Mouse (Mus musculus) embryonic facial prominence, embryonic 15.5 days (tissue): ENCODE data around the gene 4930579G24Rik. TPM values are rescaled to one million over a fixed set of nuclear protein-coding genes. Genes with fewer than 3 reads are reported as not detected.

Source experiments
- ATAC-seq: fragments of 200-750 bp; cut with Nextera tagmentation; 2 replicates; pipeline ENCODE4 v1.8.0; 2017; ENCODE audit warnings: low read depth, moderate TSS enrichment; ENCODE audit not compliant: insufficient number of reproducible peaks, low FRiP score, low TSS enrichment
- H3K27ac ChIP-seq: fragments of 300-500 bp; sonication (generic); replicated peaks from 2 replicates; pipeline ENCODE4 v1.5.1; 2015; ENCODE audit warnings: mild to moderate bottlenecking, inconsistent platforms
- H3K27me3 ChIP-seq: fragments of 300-500 bp; sonication (generic); 2 replicates; pipeline ENCODE4 v1.6.1; 2015; ENCODE audit warnings: inconsistent platforms
- H3K36me3 ChIP-seq: fragments of 300-500 bp; sonication (generic); 2 replicates; pipeline ENCODE4 v1.6.1; 2015; ENCODE audit warnings: mild to moderate bottlenecking, inconsistent platforms
- H3K4me1 ChIP-seq: fragments of 300-500 bp; sonication (generic); 2 replicates; pipeline ENCODE4 v1.6.1; 2015; ENCODE audit warnings: inconsistent platforms
- H3K4me2 ChIP-seq: fragments of 300-500 bp; sonication (generic); replicated peaks from 2 replicates; pipeline ENCODE4 v1.6.1; 2015; ENCODE audit warnings: mild to moderate bottlenecking, inconsistent platforms
- H3K4me3 ChIP-seq: fragments of 300-500 bp; sonication (generic); replicated peaks from 2 replicates; pipeline ENCODE4 v1.5.1; 2015; ENCODE audit warnings: mild to moderate bottlenecking, inconsistent platforms
- H3K9ac ChIP-seq: fragments of 300-500 bp; sonication (generic); 2 replicates; pipeline ENCODE4 v1.6.1; 2015; ENCODE audit warnings: inconsistent platforms
- H3K9me3 ChIP-seq: fragments of 300-500 bp; sonication (generic); replicated peaks from 2 replicates; pipeline ENCODE4 v1.6.1; 2016; ENCODE audit warnings: inconsistent platforms
- WGBS: fragments of 180-500 bp; shearing (Covaris S2); methylation state at CpG from one replicate; pipeline ENCODE4 v1.1.7; 2015; 5-methylcytosine and 5-hydroxymethylcytosine counted together
- polyA plus RNA-seq: library from polyadenylated mRNA; unstranded; fragments of >200 nt; fragmentation: Nextera tagmentation; extraction: Ambion mirVana; gene quantifications from 2 replicates; pipeline ENCODE4 v1.2.1, GENCODE M21; 2015

The 4930579G24Rik gene
- polyA plus RNA-seq, 1 experiment from 2014 or later = 34.8 TPM

GRCm38 (mm10) chr3:79629416-79629730 is 494 bp downstream of the 4930579G24Rik start, which contains the start of gene Etfdh:
Etfdh (minus strand) TSS chr3:79629500.
- Histone ChIP-seq H3K36me3 (peaks cover 25% of the 10 kb centered on the region), H3K9me3 (0 out of 2 replicates have a peak, but pooled peaks cover 5% of the 10 kb centered on the region), H3K4me3 (peak within 1 kb of the TSS; percentile 79), H3K4me1 (peaks cover 8% of the 10 kb centered on the region; the same call in 1 of the 2 replicates), H3K27me3 (no peaks in the 10 kb centered on the region), H3K9ac (peak within 1 kb of the TSS; percentile 70), H3K27ac (peak within 1 kb of the TSS; percentile 90), H3K4me2 (peak within 1 kb of the TSS; percentile 75)
- under 1% methylated on average over 11 of the region's 11 CpGs for WGBS
- ATAC-seq = peak; percentile 45

DNA sequence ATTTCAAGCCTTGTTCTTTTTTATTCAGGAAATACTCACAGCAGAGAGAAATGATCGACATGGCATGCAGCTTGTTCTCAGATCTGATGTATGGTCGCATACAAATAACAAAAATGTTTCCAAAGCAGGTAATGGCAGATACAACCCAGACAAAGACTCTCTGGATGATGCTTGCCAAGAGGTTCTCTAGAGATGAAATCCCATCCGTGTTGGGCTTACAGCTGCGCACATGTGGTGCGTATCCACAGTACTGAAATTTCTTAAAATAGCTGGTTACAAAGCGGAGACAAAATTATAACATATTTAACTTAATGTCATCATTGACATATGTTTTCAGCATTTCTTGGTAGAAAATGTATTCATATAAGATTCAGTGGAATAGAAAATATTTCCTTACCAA is 23.2 kb downstream of the 4930579G24Rik start:
- Histone ChIP-seq H3K9me3 (no peaks in the 10 kb centered on the region), H3K4me3 (no peak overlapping the region), H3K9ac (no peak overlapping the region), H3K27me3 (no peaks in the 10 kb centered on the region), H3K36me3 (no peaks in the 10 kb centered on the region), H3K4me1 (no peaks in the 10 kb centered on the region), H3K27ac (no peak overlapping the region), H3K4me2 (no peak overlapping the region)
- 53% methylated on average over 6 of the region's 6 CpGs for WGBS
- ATAC-seq = no peak

GRCm38 (mm10) chr3:79656682-79657081 is 27.8 kb downstream of the 4930579G24Rik start:
- H3K27ac ChIP-seq = no peak overlapping the region
- H3K36me3 ChIP-seq = no peaks in the 10 kb centered on the region
- ATAC-seq = no peak
- no peaks in the 10 kb centered on the region for H3K27me3 ChIP-seq
- H3K9ac ChIP-seq = no peak overlapping the region
- WGBS = 56% methylated on average over 5 of the region's 5 CpGs
- no peaks in the 10 kb centered on the region for H3K9me3 ChIP-seq
- H3K4me3 ChIP-seq = no peak overlapping the region
- H3K4me1 ChIP-seq = no peaks in the 10 kb centered on the region
- no peak overlapping the region for H3K4me2 ChIP-seq

- no peaks in the 10 kb centered on the region for H3K27me3 ChIP-seq
- no peaks in the 10 kb centered on the region for H3K9me3 ChIP-seq
- no peaks in the 10 kb centered on the region for H3K4me1 ChIP-seq
- ATAC-seq = no peak
- H3K27ac ChIP-seq = no peak overlapping the region
- no peaks in the 10 kb centered on the region for H3K36me3 ChIP-seq
- H3K4me3 ChIP-seq = no peak overlapping the region
- H3K4me2 ChIP-seq = no peak overlapping the region
- WGBS = 38% methylated on average over 9 of the region's 9 CpGs
- no peak overlapping the region for H3K9ac ChIP-seq
Observed at GRCm38 (mm10) chr3:79664787-79665408, 36.0 kb downstream of the 4930579G24Rik start.

DNA sequence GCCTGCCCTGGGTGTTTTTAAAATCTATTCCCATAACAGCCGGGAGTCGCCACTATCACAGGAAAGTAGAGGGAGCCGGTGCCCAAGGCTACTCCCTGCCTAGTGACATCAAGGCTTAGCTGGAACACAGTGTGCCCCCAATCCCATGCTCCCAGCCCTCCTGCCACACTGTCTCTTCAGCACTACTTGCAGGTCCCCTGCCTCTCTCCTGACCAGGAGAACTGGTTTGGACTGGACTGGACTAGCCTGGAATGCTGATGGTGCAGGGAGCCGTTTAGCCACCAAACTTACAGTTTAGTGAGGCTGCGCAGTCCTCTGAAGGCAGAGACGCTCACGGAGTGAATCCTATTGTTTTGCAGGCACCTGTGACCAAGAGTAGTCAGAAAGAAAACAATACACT is 41.7 kb downstream of the 4930579G24Rik start:
- no peaks in the 10 kb centered on the region for H3K9me3 ChIP-seq
- no peaks in the 10 kb centered on the region for H3K36me3 ChIP-seq
- WGBS = 68% methylated on average over 7 of the region's 7 CpGs
- H3K27ac ChIP-seq = no peak overlapping the region
- no peak overlapping the region for H3K4me2 ChIP-seq
- no peaks in the 10 kb centered on the region for H3K4me1 ChIP-seq
- no peak for ATAC-seq
- H3K9ac ChIP-seq = no peak overlapping the region
- H3K27me3 ChIP-seq = no peaks in the 10 kb centered on the region
- no peak overlapping the region for H3K4me3 ChIP-seq

DNA sequence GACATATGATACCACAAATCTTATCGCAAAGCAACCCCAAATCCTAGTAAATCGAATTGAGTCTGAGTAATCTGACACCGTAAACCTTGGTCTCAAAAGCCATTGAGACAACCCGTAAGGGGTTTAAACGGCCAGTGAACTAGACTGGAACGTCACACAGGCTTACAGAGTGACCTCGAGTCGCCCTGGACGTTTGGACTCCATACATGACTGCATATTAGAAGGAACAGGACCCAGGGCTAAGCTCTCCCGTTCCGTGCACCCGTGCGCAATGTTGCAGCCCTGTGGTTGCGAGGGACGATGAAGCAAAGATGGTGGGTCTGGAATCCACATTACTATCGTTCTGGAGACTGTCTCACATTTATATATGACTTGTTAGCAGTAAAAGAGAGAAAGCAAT is 43.3 kb downstream of the 4930579G24Rik start:
- H3K4me1 ChIP-seq = no peaks in the 10 kb centered on the region
- no peak overlapping the region for H3K4me2 ChIP-seq
- H3K9ac ChIP-seq = no peak overlapping the region
- no peaks in the 10 kb centered on the region for H3K27me3 ChIP-seq
- no peaks in the 10 kb centered on the region for H3K36me3 ChIP-seq
- no peak for ATAC-seq
- 56% methylated on average over 16 of the region's 16 CpGs for WGBS
- H3K27ac ChIP-seq = no peak overlapping the region
- H3K4me3 ChIP-seq = no peak overlapping the region
- H3K9me3 ChIP-seq = no peaks in the 10 kb centered on the region

DNA sequence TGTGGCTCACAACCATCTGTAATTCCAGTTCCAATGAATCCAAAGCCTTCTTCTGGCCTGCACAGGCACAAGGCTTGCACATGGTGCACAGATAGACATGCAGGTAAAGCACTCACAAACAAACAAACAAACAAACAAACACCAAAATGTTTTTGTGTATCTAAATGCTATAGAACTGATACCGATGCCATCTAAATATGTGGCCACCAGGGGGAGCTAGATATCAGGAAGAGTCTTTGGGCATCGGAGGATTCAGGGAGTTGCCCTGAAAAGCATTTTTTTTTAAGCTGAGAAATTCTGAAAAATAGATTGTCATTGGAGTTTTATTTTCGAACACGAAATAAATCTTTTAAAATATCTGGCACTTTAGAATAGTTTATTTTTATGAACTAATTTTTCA is 44.2 kb downstream of the 4930579G24Rik start:
- no peaks in the 10 kb centered on the region for H3K9me3 ChIP-seq
- no peak for ATAC-seq

GRCm38 (mm10) chr3:79674641-79675040 is 45.8 kb downstream of the 4930579G24Rik start:
- ATAC-seq = no peak
- H3K9ac ChIP-seq = no peak overlapping the region
- H3K4me1 ChIP-seq = no peaks in the 10 kb centered on the region
- H3K9me3 ChIP-seq = no peaks in the 10 kb centered on the region
- no peaks in the 10 kb centered on the region for H3K27me3 ChIP-seq
- H3K27ac ChIP-seq = no peak overlapping the region
- H3K4me2 ChIP-seq = no peak overlapping the region
- H3K4me3 ChIP-seq = no peak overlapping the region
- H3K36me3 ChIP-seq = no peaks in the 10 kb centered on the region
- 77% methylated on average over 5 of the region's 5 CpGs for WGBS

More for the DNA sequence above, 44.2 kb downstream of the 4930579G24Rik start:
- Histone ChIP-seq H3K36me3 (no peaks in the 10 kb centered on the region), H3K4me2 (no peak overlapping the region), H3K4me3 (no peak overlapping the region), H3K27ac (no peak overlapping the region), H3K27me3 (no peaks in the 10 kb centered on the region), H3K4me1 (no peaks in the 10 kb centered on the region), H3K9ac (no peak overlapping the region)
- WGBS = 14% methylated on average over 4 of the region's 4 CpGs

DNA sequence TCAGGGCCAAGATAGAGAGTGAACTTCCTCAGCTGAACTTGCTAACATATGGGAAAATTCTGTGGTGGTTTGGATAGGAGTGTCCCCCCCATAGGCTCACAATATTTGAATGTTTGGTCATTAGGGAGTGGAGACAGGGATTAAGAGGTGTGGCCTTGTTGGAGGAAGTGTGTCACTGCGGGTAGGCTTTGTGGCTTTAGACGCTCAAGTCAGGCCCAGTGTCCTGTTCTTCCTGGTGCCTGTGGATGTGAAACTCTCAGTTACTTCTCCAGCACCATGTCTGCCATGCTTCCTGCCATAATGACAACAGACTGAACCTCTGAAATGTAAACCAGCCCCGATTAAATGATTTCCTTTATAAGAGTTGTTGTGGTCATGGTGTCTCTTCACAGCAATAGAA is 47.5 kb downstream of the 4930579G24Rik start:
- Histone ChIP-seq H3K36me3 (no peaks in the 10 kb centered on the region), H3K4me3 (no peak overlapping the region), H3K27me3 (no peaks in the 10 kb centered on the region), H3K4me2 (no peak overlapping the region), H3K9ac (no peak overlapping the region), H3K27ac (no peak overlapping the region), H3K4me1 (no peaks in the 10 kb centered on the region), H3K9me3 (no peaks in the 10 kb centered on the region)
- no peak for ATAC-seq
- 87% methylated on average over 3 of the region's 3 CpGs for WGBS

Other genes starting within 250 kb of the 4930579G24Rik start
- 3.5 and 3.7 TPM in 2 replicates for gene Fnip2, start 61.3 kb upstream of the 4930579G24Rik start, polyA plus RNA-seq
- gene Ppid, start 37.7 kb upstream of the 4930579G24Rik start, polyA plus RNA-seq = 148 and 158 TPM in 2 replicates
- gene Etfdh, start 421 bp downstream of the 4930579G24Rik start, polyA plus RNA-seq = 49.2 and 54.6 TPM in 2 replicates
- 1.4 TPM in 2 replicates for gene Rxfp1, start 108.8 kb downstream of the 4930579G24Rik start, polyA plus RNA-seq
- gene Tmem144, start 223.7 kb downstream of the 4930579G24Rik start, polyA plus RNA-seq = 3.2 and 3.8 TPM in 2 replicates